In the genomic region with DNA sequence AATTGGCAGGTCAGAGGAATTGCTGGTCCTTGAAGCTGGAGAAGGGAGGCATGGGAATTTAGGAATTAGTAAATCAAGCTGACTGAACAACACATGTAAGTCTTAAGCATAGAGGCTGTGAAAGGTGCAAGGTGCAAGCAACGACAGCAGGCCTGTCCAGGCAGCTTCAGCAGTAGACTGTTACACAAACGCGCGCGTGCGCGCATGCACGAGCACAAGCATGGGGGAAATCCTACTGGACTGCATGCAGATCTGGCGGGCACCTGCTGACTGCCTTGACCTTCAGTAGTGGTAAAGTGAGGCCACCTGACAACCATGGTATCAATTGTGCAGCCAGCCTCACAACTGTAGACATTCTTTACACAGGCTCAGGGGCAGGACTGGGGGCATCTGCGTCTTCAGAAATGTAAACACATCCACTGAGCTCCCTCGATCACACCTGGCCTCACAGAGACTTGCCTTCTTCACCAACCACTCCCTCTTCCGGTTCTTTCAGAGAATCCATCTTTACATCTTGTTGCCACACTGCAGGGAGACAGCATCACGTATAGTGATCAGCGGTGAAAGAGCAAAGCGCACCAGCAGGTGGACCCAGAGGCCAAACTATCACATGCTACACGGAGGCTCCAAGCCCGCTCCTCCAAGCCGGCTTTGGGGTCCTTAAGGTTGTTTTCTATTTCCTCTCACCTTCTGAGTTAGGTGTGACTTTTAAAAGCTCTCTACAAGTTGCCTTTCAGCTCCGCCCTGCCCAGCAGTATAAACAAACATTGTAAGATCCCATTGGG, we compare ENCODE assay signal across 8 mouse cellular contexts. TPM values are rescaled to one million over a fixed set of nuclear protein-coding genes. Genes with fewer than 3 reads are reported as not detected.
A peak's percentile ranks its signal among the peaks of the same experiment; 100 is the strongest.
DNase-seq lines count a peak whose midpoint lies in the region; ATAC-seq lines count a peak whose summit lies in the region.

No protein-coding gene starts in this region.

- WGBS in kidney, embryonic 16.5 days = 49% methylated on average over 19 of the region's 19 CpGs

- peak; percentile 40 for DNase-seq in kidney, postnatal 10 days
- DNase-seq in NIH3T3 (ENCODE audit: low read depth) (peak; percentile 17), adipocyte (ENCODE audit: low spot score) (no peak)
- DNase-seq in mesoderm, embryonic 11.5 days (ENCODE audit: low read depth, low spot score) = peak; percentile 37
- DNase-seq in urinary bladder, postnatal 25 days (ENCODE audit: low spot score) = no peak
- DNase-seq in layer of hippocampus, postnatal 10 days (ENCODE audit: low spot score in 2 of 2) = no peak

- no peak overlapping the region for H3K4me2 ChIP-seq in kidney, embryonic 16.5 days (replicated peaks; ENCODE audit: low read depth, low read length)

- H3K27me3 ChIP-seq in kidney, embryonic 16.5 days (ENCODE audit: insufficient read depth, low read length) = no peaks in the 10 kb centered on the region

- H3K36me3 ChIP-seq in kidney, embryonic 16.5 days (ENCODE audit: insufficient read depth, low read length) = no peaks in the 10 kb centered on the region

- H3K27ac ChIP-seq in kidney, embryonic 16.5 days (ENCODE audit: low read length) = no peak overlapping the region

- H3K4me1 ChIP-seq in kidney, embryonic 16.5 days (ENCODE audit: insufficient read depth, low read length) = no peaks in the 10 kb centered on the region

- no peak overlapping the region for H3K9ac ChIP-seq in kidney, embryonic 16.5 days (replicated peaks; ENCODE audit: low read length)

- no peak for ATAC-seq in kidney, embryonic 16.5 days (ENCODE audit: low FRiP score, low TSS enrichment)
- ATAC-seq in granulocyte monocyte progenitor cell, adult 5-6 weeks (replicated peaks; ENCODE audit: poor library complexity, severe bottlenecking) = 0 out of 2 replicates have a peak, but pooled peaks have one; percentile 22

- H3K9me3 ChIP-seq in kidney, embryonic 16.5 days (ENCODE audit: low read length) = no peaks in the 10 kb centered on the region

- no peak overlapping the region for H3K4me3 ChIP-seq in kidney, embryonic 16.5 days (ENCODE audit: low read length)

RNA-seq across cellular contexts. Expression of gene Chn1, which starts 16.9 kb away (rescaled TPM):
- polyA plus RNA-seq in kidney, embryonic 16.5 days (2015; fragmentation: Nextera tagmentation; extraction: Ambion mirVana) = 12.2 and 17.0 TPM in 2 replicates
- 0.15 TPM in 1 of 2 replicates, not detected in the other for total RNA-seq in granulocyte monocyte progenitor cell, adult 5-6 weeks (2014; fragmentation: Nextera tagmentation)
- 0.39 TPM in 1 of 2 replicates, not detected in the other for total RNA-seq in granulocyte monocyte progenitor cell, adult 5-6 weeks (2017)
- 100 to 1,000 TPM; 697 to 727 TPM for total RNA-seq in layer of hippocampus, postnatal 10 days (2021)

Comparison
In these comparisons a context has a peak if more than half of its experiments do, and no peak if none do; other contexts are left out.
1. DNase-seq: peak in kidney, postnatal 10 days (single experiment), NIH3T3 (single experiment) and mesoderm, embryonic 11.5 days (single experiment); none in urinary bladder, postnatal 25 days (single experiment), adipocyte (single experiment) and layer of hippocampus, postnatal 10 days (0 of 2).
2. RNA of gene Chn1, which starts 16.9 kb away (total RNA-seq): 697 to 727 TPM in layer of hippocampus, postnatal 10 days; 0.15 to 0.39 TPM in granulocyte monocyte progenitor cell, adult 5-6 weeks; every median in the first group is over 100 times any median in the second.